Mouse (Mus musculus) cerebellum, adult 2 months (tissue): ENCODE results near the gene Snd1. TPM values are rescaled to one million over a fixed set of nuclear protein-coding genes. Genes with fewer than 3 reads are reported as not detected.
A peak's percentile ranks its signal among the peaks of the same experiment; 100 is the strongest.
"Not testable (repeated sequence)": the region's sequence is repeated elsewhere in the genome, so short reads cannot be mapped to it uniquely, and the experiment has no call there.

Source experiments
- DNase-seq, 2 experiments: peaks; one replicate each; pipeline ENCODE4 v3.0.0; 2021
- H3K27ac ChIP-seq: fragments of 200-500 bp; 2 replicates; pipeline ENCODE4 v1.5.1; 2012; ENCODE audit warnings: low read length, control low read depth, inconsistent platforms; ENCODE audit not compliant: insufficient read depth
- H3K27me3 ChIP-seq: fragments of 200-500 bp; 2 replicates; pipeline ENCODE4 v1.6.1; 2012; ENCODE audit warnings: inconsistent platforms, mild to moderate bottlenecking, low read length, moderate library complexity; ENCODE audit not compliant: control insufficient read depth, insufficient read depth
- H3K4me1 ChIP-seq: fragments of 200-500 bp; 2 replicates; pipeline ENCODE4 v1.6.1; 2011; ENCODE audit warnings: low read length; ENCODE audit not compliant: control insufficient read depth, insufficient read depth
- H3K4me3 ChIP-seq: fragments of 200-500 bp; replicated peaks from 2 replicates; pipeline ENCODE3; 2011; ENCODE audit warnings: mild to moderate bottlenecking, low read depth, low read length, control low read depth; ENCODE audit not compliant: insufficient read depth
- CTCF ChIP-seq: fragments of 200-500 bp; IDR thresholded peaks from 2 replicates; pipeline ENCODE4 v1.5.1; 2011; ENCODE audit warnings: low read depth, mild to moderate bottlenecking, control low read depth, low read length, moderate library complexity, borderline replicate concordance; ENCODE audit not compliant: insufficient read depth
- POLR2A ChIP-seq: fragments of 200-500 bp; IDR thresholded peaks from 2 replicates; pipeline ENCODE4 v1.6.1; 2011; ENCODE audit warnings: low read length, control low read depth, borderline replicate concordance; ENCODE audit not compliant: insufficient read depth
- WGBS: fragments of 180-500 bp; shearing (Covaris S2); methylation state at CpG from one replicate; pipeline ENCODE4 v1.1.7; 2018; 5-methylcytosine and 5-hydroxymethylcytosine counted together
- polyA plus RNA-seq: library from polyadenylated mRNA; depleted of rRNA; stranded (reverse); fragments of >200 nt; gene quantifications from 2 replicates; pipeline ENCODE4 v1.2.3, GENCODE M21; 2012

The Snd1 gene
- polyA plus RNA-seq, 1 experiment, result 57.0 TPM

DNA sequence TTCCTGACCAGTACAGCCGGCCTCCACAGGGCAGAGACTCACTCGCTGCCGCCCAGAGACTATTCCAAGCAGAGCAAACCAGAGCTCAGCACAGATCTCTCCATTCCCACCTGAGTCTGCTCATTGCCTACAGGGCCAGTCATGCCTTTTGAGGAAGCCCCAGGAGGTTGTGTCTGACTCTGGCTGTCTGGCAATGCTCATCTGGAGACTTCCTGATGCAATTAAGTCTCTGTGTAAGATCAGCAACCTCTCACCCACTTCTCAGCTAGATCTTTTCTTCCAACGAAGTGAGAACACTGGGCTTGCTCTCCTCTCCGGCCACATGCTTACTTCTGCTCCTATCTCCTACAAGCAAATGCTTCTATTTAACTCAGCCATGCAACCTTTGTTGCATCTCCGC lies 444.4 kb downstream of the Snd1 start:
- no peak for DNase-seq
- 77% methylated on average over 6 of the region's 6 CpGs for WGBS
- TF ChIP-seq CTCF (no peak), POLR2A (no peak)

DNA sequence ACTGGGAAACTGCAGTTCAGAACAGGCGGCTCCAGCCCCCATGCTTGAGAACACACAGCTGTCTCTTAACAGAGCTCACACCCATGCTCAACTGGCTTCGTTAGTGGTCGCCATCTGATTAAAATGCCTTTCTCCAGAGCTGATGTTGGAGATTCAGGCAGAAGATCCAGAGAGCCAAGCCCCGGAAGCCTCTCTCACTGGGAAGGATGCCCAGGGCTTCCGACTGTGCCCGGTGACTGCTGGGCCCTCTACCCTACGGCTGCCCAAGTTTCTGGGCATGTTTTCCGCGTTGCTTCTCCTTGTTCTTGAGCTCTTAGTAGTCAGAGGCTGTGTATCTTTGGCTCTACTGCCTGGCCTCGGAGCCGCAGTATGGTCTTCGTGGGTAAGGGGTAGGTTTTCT lies 447.4 kb downstream of the Snd1 start:
- WGBS, result 34% methylated on average over 12 of the region's 12 CpGs

More for the DNA sequence above, 444.4 kb downstream of the Snd1 start:
- Histone ChIP-seq H3K27ac (no peak overlapping the region), H3K4me3 (no peak overlapping the region), H3K4me1 (peaks cover 9% of the 10 kb centered on the region), H3K27me3 (no peaks in the 10 kb centered on the region)

DNA sequence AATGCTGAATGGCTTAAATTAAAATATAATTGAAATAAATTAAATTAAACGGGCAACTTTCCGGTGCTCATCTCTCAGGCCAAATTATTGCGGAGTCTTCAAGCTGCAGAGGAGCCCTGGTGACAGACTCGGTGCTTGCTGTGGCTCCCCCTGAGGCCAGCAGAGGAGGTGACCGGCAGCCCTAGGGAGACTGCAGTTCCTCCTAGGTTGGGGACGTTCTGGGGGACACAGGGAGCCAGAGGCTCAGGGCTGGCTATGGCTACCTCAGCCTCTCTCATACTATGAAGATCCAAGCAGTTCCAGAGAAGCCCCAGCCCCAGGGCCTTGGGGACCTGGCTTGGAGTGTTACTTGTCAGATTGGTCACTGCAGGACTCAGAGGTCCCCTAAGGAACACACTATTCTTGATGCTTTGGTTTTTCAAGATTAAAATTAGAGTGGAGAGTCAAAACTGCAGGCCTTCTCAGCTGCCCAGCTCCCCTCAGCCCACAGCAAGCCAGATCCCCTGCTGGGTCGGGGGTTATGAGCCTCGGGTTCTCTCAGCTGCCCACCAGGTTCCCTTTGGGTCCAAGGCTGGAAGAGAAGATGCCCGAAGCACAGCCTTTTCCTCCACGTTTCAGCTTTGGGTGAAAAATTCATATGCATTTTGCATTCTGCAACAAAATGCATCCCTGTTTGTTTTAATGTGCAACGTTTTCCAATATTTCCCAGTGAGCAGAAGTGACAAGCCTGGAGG lies 448.3 kb downstream of the Snd1 start:
- WGBS, result 65% methylated on average over 11 of the region's 11 CpGs
- H3K4me1 ChIP-seq, result peaks cover 9% of the 10 kb centered on the region
- no peak for DNase-seq
- H3K27ac ChIP-seq, result no peak overlapping the region
- no peak for TF ChIP-seq CTCF
- no peak for TF ChIP-seq POLR2A
- H3K4me3 ChIP-seq, result no peak overlapping the region
- H3K27me3 ChIP-seq, result no peaks in the 10 kb centered on the region

More for the DNA sequence above, 447.4 kb downstream of the Snd1 start:
- Histone ChIP-seq H3K27me3 (no peaks in the 10 kb centered on the region), H3K4me1 (peaks cover 9% of the 10 kb centered on the region), H3K4me3 (no peak overlapping the region), H3K27ac (no peak overlapping the region)
- TF ChIP-seq CTCF, result no peak
- peak in 1 of 2 experiments; percentile 37 for DNase-seq

DNA sequence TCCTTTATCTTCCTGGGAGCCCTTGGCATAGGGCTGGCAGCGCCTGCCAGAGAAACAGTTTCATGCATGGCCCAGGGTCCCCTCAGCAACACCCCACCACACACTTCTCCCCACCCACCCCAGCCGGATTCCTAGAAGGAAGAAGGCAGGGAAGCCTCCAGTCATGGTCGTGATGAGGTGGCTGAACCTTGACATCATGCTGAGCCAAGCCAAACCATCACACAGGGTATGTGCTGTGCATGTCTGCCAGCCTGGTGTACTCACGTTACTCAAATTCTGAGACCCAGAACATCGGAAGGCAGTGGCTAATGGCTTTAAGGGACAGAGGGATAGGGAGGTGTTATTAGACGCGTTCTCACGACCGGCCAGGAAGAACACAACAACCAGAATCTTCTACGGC lies 448.9 kb downstream of the Snd1 start:
- no peaks in the 10 kb centered on the region for H3K27me3 ChIP-seq
- H3K4me3 ChIP-seq, result peak overlapping the region; percentile 24
- WGBS, result 63% methylated on average over 10 of the region's 10 CpGs
- H3K4me1 ChIP-seq, result peaks cover 9% of the 10 kb centered on the region
- no peak overlapping the region for H3K27ac ChIP-seq
- DNase-seq, result no peak
- TF ChIP-seq POLR2A, result no peak
- no peak for TF ChIP-seq CTCF

DNA sequence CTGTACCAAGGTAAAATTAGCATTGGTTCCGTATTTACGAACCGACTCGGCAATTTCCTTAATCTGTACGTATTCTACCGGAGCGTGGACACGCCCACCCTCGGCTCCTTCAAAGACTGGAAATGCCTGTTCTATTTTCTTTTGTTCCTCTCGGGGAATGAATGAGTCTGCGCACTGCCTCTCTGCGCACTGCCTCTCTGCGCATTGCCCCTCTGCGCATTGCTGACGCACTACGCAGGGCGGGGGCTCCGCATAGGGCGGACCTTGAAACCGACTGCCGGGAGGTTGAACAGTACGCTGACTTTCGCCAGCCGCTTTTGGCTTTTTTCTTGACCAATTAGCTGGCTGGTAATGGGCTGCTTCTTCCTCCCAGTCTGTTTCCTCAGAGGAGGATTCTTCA lies 453.0 kb downstream of the Snd1 start:
- 98% methylated on average over 14 of the region's 24 CpGs for WGBS
- H3K27ac ChIP-seq, H3K27me3 ChIP-seq, H3K4me3 ChIP-seq: not testable (repeated sequence)
- H3K4me1 ChIP-seq, result peaks cover 14% of the 10 kb centered on the region; the same call in 1 of the 2 replicates
- peak in 1 of 2 experiments; percentile 62 for DNase-seq

DNA sequence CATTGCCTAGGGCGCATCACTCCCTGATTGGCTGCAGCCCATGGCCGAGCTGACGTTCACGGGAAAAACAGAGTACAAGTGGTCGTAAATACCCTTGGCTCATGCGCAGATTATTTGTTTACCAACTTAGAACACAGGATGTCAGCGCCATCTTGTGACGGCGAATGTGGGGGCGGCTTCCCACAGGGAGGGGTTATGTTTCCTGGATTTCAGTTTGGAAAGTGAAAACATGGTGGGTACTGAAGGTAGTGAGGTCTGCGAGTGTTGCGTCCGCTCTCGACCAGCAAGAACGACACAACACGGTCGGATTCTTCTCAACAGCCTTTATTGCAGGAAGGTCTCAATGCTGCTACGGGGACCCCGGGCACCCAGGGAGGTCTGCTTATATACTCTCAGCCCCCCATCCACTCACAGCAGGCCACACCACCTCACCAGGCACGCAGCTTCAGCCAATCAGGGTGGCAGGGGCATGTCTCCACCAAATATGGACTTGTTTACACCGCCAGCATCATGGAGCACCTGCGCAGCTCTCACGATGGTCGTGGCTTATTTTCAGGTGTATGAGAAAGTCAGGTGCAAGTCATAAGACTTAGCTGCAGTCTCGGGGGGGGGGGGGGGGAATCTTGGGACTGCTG lies 454.3 kb downstream of the Snd1 start:
- not testable (repeated sequence) for H3K27ac ChIP-seq, H3K27me3 ChIP-seq, H3K4me3 ChIP-seq
- peaks cover 11% of the 10 kb centered on the region; the same call in 1 of the 2 replicates for H3K4me1 ChIP-seq
- WGBS, result 91% methylated on average over 21 of the region's 25 CpGs
- peak in 1 of 2 experiments; percentile 48 for DNase-seq

DNA sequence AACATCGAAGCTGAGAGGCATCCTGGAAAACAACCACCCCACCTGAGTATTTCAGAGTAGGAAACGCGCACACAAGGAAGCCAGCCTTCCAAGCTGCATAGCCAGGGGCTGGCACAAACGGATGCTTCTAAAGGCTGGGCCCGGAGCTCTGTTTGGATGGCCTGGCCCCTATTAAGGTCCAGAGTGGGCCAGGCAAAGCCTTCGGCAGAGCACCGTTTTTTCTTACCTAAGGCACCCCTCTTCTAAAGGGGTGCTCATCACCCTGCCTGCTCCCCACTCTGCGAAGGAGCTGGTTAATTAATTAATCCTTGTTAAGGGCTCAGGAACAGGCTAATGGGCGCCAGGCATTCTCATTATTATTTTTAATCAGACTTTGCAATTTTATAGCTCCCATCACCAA lies 456.3 kb downstream of the Snd1 start:
- H3K27ac ChIP-seq, result no peak overlapping the region
- no peaks in the 10 kb centered on the region for H3K27me3 ChIP-seq
- H3K4me1 ChIP-seq, result peaks cover 11% of the 10 kb centered on the region; the same call in 1 of the 2 replicates
- WGBS, result 63% methylated on average over 9 of the region's 9 CpGs
- no peak for TF ChIP-seq POLR2A
- no peak for TF ChIP-seq CTCF
- no peak for DNase-seq
- no peak overlapping the region for H3K4me3 ChIP-seq

DNA sequence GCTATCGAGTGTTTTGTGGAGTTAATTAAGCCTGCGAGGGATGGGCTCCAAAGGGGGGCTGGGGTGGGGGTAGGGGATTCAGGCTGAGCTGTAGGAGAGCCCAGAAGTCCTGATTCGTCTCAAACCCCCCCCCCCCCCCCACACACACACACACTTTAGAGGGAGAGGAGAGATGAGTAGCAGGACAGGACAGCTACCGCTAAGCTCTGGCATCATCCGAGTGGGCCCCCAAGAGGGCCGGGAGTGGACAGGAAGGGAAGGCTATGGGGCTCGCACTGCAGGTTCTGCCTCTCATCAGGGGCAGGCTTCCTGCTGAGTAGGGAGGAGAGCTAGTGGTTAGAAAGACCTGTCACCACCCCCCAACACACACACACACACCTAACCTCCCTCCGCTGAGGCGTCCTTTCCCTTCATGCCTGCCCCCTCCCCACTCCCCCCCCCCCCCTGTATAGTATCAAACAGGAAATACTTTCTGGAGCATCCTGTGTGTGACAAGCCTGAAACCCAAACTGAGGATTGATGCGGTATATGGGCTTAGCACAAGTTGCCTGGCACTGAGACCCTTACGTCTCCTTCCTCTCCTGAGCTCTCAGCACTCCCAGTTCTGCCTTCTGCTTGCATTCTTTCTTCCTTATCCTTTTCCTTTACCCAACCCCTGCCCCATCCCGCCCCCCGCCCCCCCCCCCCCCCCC lies 456.8 kb downstream of the Snd1 start:
- H3K4me1 ChIP-seq, result peaks cover 11% of the 10 kb centered on the region; the same call in 1 of the 2 replicates
- no peak overlapping the region for H3K27ac ChIP-seq
- no peaks in the 10 kb centered on the region for H3K27me3 ChIP-seq
- TF ChIP-seq POLR2A (no peak), CTCF (no peak)
- no peak overlapping the region for H3K4me3 ChIP-seq
- peak in 1 of 2 experiments; percentile 19 for DNase-seq
- 20% methylated on average over 13 of the region's 13 CpGs for WGBS
